27 mouse cellular contexts compared by ENCODE assay signal in the genomic region with DNA sequence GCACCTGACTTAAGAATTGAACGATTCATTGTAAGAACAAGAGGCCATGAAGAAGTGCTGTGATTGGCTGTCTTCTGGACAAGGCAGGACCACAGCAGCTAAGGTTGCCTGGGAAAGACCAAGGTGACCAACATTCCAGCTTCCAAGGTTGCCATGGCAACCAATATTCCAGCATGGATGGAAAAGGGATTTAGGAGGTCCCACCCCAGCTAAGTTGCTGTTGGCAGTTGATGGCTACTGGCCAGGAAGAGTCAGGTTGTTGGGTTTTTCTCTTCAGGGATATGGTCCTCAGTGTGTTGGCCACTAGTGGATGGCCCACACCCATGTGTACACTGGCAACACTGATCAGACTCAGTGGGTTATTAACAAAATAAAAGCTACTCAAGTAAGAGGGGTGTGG.
A peak's percentile ranks its signal among the peaks of the same experiment; 100 is the strongest.
DNase-seq lines count a peak whose midpoint lies in the region; ATAC-seq and TF ChIP-seq lines count a peak whose summit lies in the region.
"Had no signal": no experiment of that assay in that cellular context is flagged by ENCODE, and none has a peak within 500 bp of the region (broad histone marks: within the 10 kb centered on the region; RNA-seq: fewer than 3 reads in every experiment).

No protein-coding gene starts in this region.

- no peak for ATAC-seq in heart, embryonic 12.5 days (ENCODE audit: insufficient number of reproducible peaks, low FRiP score)
- ATAC-seq: CD4-positive, CD25-positive, alpha-beta regulatory T cell, adult 4 months; forebrain, embryonic 14.5 days; forebrain, embryonic 16.5 days; Patski had no signal

- no peaks in the 10 kb centered on the region for H3K36me3 ChIP-seq in heart, embryonic 12.5 days
- no peaks in the 10 kb centered on the region for H3K36me3 ChIP-seq in testis, adult 2 months (ENCODE audit: control insufficient read depth, insufficient read depth, low read length)
- H3K36me3 ChIP-seq: embryonic facial prominence, embryonic 13.5 days; embryonic facial prominence, embryonic 15.5 days; forebrain, embryonic 10.5 days; forebrain, embryonic 12.5 days; G1E had no signal

- no peak overlapping the region for H3K27ac ChIP-seq in heart, embryonic 12.5 days (ENCODE audit: poor library complexity, severe bottlenecking)
- H3K27ac ChIP-seq in testis, adult 2 months (ENCODE audit: control insufficient read depth, insufficient read depth, low read depth, low read length) = no peak overlapping the region
- H3K27ac ChIP-seq: embryonic facial prominence, embryonic 13.5 days; embryonic facial prominence, embryonic 15.5 days; forebrain, embryonic 10.5 days; forebrain, embryonic 12.5 days had no signal

- TF ChIP-seq CTCF in testis, adult 2 months (IDR thresholded peaks at IDR 0.05; ENCODE audit: control insufficient read depth, insufficient read depth, insufficient replicate concordance, low read depth, low read length) = no peak

- no peak overlapping the region for H3K4me2 ChIP-seq in heart, embryonic 12.5 days
- H3K4me2 ChIP-seq: embryonic facial prominence, embryonic 13.5 days; embryonic facial prominence, embryonic 15.5 days; forebrain, embryonic 12.5 days had no signal

- H3K4me3 ChIP-seq in heart, embryonic 12.5 days = no peak overlapping the region
- peak overlapping the region; percentile 68 for H3K4me3 ChIP-seq in testis, adult 2 months (ENCODE audit: control insufficient read depth, low read depth, low read length)
- H3K4me3 ChIP-seq: embryonic facial prominence, embryonic 13.5 days; embryonic facial prominence, embryonic 15.5 days; erythroblast, embryonic 14.5 days; forebrain, embryonic 10.5 days; forebrain, embryonic 12.5 days had no signal

- DNase-seq in heart, adult 11 months = peak; percentile 71
- DNase-seq in testis, postnatal 14 days (ENCODE audit: low spot score) = no peak
- DNase-seq in R1 (ENCODE audit: low read depth, low spot score) = peak; percentile 25
- DNase-seq: adrenal gland, adult 2 months; adrenal gland, postnatal 10 days; adrenal gland, postnatal 25 days; B cell, adult 2 months; cerebellum, adult 11 months; cerebellum, adult 18-20 months; cerebellum, adult 8-10 months; cerebellum, adult 9-11 months; cerebellum, postnatal 14 days; cerebellum, postnatal 36 days; embryo, embryonic 11 days had no signal

- peak; percentile 31; the same call in 1 of the 2 replicates for TF ChIP-seq POLR2A in testis, adult 2 months (IDR thresholded peaks at IDR 0.05; ENCODE audit: control insufficient read depth, low read depth, low read length)

- no peak overlapping the region for H3K9ac ChIP-seq in heart, embryonic 12.5 days
- H3K9ac ChIP-seq: embryonic facial prominence, embryonic 13.5 days; embryonic facial prominence, embryonic 15.5 days; forebrain, embryonic 12.5 days had no signal

- peaks cover 9% of the 10 kb centered on the region for H3K4me1 ChIP-seq in heart, embryonic 12.5 days (replicated peaks)
- peaks cover 4% of the 10 kb centered on the region for H3K4me1 ChIP-seq in testis, adult 2 months (ENCODE audit: control insufficient read depth, insufficient read depth, low read length)
- H3K4me1 ChIP-seq: embryonic facial prominence, embryonic 15.5 days; forebrain, embryonic 10.5 days had no signal

- no peaks in the 10 kb centered on the region for H3K27me3 ChIP-seq in heart, embryonic 12.5 days (replicated peaks)
- H3K27me3 ChIP-seq in testis, adult 2 months (ENCODE audit: control insufficient read depth, insufficient read depth, low read length) = no peaks in the 10 kb centered on the region
- H3K27me3 ChIP-seq: CH12.LX; embryonic facial prominence, embryonic 13.5 days; embryonic facial prominence, embryonic 15.5 days; forebrain, embryonic 12.5 days; Patski had no signal

- WGBS in heart, embryonic 12.5 days = 83% methylated on average over 1 of the region's 1 CpGs

- no peaks in the 10 kb centered on the region; the same call in 1 of the 2 replicates for H3K9me3 ChIP-seq in heart, embryonic 12.5 days (replicated peaks)
- H3K9me3 ChIP-seq: embryonic facial prominence, embryonic 13.5 days; embryonic facial prominence, embryonic 15.5 days had no signal
